Mouse (Mus musculus) CD4-positive, CD25-positive, alpha-beta regulatory T cell, adult 4 months (primary cell): ENCODE measurements around the gene Rnf103. TPM values are rescaled to one million over a fixed set of nuclear protein-coding genes. Genes with fewer than 3 reads are reported as not detected.
"Not testable (repeated sequence)": the region's sequence is repeated elsewhere in the genome, so short reads cannot be mapped to it uniquely, and the experiment has no call there.

Source experiments
- ATAC-seq: one replicate; pipeline ENCODE4 v1.8.0; 2017
- polyA plus RNA-seq, 2 experiments: library from polyadenylated mRNA; unstranded; fragments of 100-300 nt; shearing (Covaris generic); gene quantifications; one replicate each; pipeline ENCODE4 v1.2.1; 2017

Gene Rnf103
- polyA plus RNA-seq: 1 to 10 TPM; 2.9 to 5.7 TPM

GRCm38 (mm10) chr6:71493675-71494340 is at the start of gene Rnf103:
Gene Rnf103, plus strand, starts transcription at chr6:71493894.
- ATAC-seq: peak; percentile 83

DNA sequence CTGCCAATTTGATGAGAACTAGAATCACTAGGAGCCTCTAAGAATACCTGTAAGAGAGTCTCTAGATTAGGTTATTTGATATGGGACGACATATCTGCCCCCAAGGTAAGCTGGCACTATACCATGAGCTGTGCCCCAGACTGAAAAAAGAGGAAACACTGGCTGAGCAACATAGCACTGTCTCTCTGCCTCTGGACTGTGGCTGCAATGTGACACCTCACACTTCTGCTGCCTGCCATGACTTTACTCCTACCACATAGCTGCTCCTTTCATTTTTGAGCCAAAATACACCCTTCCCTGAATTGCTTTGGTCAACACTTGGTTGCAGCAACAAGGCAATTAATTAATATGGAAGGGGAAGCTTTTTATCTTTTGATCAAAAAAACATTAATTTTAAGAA is 48.9 kb upstream of the Rnf103 start:
- ATAC-seq: no peak

- no peak for ATAC-seq
Observed at GRCm38 (mm10) chr6:71445560-71445959, 48.1 kb upstream of the Rnf103 start.

DNA sequence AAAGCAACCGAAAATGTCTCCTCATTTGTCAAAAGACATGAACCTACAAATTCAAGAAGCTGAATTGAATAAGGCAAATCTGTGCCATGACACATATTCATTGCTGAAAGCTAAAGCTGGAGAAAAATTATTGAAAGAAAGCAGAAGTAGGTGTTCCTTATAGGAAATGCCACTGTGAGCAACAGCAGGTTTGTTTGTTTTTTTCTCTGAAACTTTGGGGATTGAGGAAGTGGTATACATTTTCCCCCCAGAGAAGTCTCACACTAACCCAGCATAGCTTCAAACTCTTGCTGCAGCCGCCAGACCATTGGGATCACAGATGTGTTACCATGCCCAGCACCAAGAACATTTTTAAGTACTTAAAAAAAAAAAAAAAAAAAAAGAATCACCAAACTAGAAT is 40.9 kb upstream of the Rnf103 start:
- ATAC-seq: no peak

DNA sequence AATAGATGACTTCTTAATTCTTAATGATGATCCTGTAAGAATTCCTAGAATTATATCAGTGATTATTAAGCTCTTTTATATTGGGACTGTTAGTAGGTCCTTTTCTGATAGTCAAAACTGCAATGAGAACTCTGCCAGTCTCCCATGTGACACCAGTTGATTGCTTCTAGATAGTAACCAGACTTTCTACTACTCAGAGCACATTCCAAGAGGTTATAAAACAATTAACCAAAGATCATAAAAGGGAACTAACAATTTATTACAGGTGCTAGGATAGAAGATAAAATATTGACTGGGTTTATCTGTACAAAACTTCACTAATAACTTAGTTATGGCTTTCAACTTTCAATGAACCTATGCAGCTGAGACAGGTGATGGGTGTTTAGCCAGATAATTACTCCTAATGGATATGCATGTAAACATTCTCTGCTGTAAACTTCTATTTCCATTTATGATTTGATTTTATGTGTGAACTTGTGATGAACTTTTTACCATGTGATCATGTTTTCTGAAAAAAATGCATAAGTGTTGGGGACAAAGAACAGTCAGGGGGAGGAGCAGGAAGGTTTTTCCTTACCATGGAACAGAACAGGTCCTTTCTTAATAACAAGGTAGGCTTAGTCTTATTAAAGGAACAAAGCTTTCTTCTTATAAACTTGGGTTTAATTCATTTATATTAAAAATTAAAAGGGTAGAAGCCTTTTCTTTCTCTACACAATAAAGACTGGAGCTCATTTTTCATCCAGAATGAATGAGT is 39.5 kb upstream of the Rnf103 start:
- ATAC-seq: not testable (repeated sequence)

DNA sequence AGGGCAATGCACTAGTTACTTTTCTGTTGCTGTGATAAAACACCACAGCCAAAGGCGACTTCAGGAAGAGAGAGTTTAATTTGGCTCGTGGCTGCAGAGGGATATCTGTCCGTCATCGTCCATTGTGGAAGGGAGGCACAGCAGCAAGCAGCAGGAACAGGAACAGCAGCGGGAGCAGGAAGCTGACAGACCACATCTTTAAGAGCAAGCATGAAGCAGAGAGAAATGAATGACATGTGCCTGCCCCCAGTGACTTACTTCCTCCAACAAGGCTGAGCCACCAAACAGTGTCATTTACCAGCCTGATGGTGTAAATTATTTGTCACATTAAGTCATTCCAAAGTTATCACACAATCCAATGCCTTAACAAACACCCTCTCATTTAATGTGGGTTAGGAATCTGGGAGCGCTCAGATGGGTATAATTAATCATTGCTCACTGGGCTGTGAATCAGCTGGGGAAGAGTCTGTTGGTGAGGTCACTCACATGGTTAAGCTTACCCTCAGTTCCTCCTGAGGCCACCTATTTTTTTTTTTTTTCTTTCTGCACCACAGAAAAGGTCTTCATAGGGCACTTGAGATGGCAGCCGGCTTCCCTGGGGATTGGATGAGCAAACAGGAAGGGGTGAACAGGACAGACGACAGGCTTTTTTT is 35.6 kb upstream of the Rnf103 start:
- ATAC-seq: no peak

GRCm38 (mm10) chr6:71465146-71465545 is 28.5 kb upstream of the Rnf103 start:
- ATAC-seq: no peak

- no peak for ATAC-seq
Observed at GRCm38 (mm10) chr6:71467766-71468165, 25.9 kb upstream of the Rnf103 start.

- no peak for ATAC-seq
Observed at GRCm38 (mm10) chr6:71469291-71469690, 24.4 kb upstream of the Rnf103 start.

- no peak for ATAC-seq
Observed at GRCm38 (mm10) chr6:71471830-71472520, 21.7 kb upstream of the Rnf103 start.

DNA sequence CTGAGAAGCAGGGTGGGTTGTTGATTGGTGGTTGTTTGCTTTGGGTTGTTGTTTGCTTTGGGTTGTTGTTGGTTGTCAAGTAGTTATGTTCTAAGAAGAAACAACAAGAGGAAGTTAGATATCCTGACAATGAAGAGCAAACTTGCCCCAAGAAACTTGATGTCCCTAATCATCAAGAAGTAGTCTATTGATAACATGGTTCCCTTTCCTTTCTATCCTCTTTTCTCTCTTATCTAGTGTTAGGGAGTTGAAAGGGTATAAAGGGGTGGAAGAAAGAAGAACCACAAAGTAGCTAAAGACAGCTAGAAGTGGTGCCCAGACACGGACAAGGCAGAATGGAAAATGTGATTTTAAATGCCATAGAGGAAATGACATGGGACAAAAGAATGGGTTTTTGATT is 20.9 kb upstream of the Rnf103 start:
- ATAC-seq: no peak

DNA sequence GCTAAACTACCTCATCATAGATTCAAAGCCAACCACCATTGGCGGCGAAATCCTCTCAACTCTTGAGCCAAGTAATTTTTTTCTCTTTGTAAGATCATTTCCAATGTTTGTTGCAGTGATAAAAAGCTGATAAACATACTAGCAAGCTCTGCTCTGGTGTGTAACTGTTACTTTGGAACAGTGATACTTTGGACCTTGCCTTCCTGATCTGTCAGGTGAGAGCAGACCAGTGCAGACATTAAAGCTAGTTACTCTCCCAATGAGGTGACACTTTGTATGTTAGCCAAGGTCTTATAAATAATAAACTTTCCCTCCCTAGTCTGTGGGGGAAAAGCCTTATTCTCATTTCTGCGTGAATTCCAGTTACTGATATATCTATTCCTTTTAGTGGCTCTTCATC is 18.1 kb upstream of the Rnf103 start:
- no peak for ATAC-seq

DNA sequence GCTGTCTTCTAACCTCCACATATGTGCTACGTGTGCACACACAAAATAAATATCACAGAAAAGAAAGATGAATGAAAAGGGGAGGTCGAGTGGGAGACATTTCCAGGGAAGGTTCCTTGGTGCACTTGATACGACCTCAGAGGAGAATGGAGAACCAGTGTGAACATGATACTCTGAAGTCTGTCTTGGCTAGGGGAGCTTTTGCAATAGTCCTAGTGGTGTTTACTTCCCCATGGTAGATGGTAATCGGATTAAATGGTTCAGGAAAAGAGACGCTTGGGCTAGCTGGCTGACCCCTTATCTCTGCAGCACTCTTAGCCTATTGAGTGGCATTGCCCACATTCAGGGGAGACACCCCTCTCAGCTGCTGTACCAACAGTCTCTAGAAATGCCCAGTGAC is 16.9 kb upstream of the Rnf103 start:
- no peak for ATAC-seq

DNA sequence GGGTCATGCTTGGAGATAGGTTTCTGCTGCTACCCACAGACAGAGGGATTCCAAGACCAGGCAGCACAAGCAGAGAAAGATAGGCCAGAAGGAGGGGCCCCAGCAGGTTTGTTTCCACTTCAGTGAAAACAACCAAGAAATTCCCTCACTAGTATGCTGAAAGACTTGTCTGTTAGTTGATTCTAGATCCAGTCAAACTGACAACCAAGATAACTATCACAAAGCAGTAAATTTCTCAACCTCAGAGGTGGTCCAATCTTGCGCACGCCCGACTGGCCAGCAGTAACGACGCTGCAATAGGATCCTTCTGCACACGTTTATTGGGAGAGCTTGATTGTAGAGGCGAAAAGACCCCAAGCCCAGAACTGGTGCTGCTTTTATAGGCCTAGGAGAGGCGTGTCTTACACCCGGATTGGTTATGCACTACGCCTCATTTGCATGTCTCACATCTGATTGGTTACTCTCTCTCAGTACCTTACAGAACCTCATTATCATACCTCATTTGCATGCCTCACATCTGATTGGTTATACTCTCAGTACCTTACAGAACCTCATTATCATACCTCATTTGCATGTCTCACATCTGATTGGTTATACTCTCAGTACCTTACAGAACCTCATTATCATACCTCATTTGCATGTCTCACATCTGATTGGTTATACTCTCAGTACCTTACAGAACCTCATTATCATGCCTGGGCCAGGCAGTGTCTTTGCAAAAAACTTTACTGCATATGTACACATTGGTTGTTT is 14.7 kb upstream of the Rnf103 start:
- ATAC-seq: not testable (repeated sequence)

- ATAC-seq: not testable (repeated sequence)
Observed at GRCm38 (mm10) chr6:71479588-71479987, 14.1 kb upstream of the Rnf103 start.

- ATAC-seq: no peak
Observed at GRCm38 (mm10) chr6:71480136-71480535, 13.6 kb upstream of the Rnf103 start.

- no peak for ATAC-seq
Observed at GRCm38 (mm10) chr6:71481136-71481535, 12.6 kb upstream of the Rnf103 start.

DNA sequence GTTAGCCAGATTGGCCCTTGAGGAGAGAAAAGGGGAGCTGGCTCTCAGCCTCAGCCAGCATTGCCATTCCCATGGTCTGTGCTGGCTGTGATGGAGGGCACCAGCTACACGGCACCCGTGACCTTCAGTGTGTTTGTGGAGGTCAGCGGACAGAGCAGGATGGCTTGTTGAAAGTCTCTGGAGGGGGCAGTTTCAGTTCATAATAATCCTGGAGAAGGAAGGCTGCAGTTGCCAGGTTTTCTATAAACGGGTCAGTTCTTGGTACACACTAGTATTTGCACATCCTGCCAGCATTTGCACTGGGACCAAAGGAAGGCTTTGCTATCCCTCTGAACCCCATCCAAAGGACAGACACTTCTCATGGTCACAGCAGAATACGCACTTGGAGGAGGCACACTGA is 8.4 kb upstream of the Rnf103 start:
- no peak for ATAC-seq

DNA sequence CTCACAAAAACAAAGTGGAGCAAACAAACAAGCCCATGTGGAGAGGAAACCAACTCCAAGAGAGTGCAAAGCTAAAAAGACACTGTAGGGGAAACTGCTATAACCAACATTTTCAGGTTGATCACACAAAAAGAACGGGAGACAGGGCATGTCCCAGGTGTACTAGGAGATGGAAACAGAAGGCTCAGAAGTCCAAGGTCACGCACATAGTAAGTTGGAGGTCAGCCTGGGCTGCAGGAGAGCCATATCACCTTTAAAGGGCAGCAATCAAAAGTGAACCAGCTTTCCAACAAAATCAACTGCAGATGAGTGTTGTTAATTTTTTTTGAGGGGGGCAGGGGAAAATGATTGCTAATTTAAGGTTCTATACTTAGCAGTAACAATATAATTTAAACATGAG is 7.5 kb upstream of the Rnf103 start:
- no peak for ATAC-seq

DNA sequence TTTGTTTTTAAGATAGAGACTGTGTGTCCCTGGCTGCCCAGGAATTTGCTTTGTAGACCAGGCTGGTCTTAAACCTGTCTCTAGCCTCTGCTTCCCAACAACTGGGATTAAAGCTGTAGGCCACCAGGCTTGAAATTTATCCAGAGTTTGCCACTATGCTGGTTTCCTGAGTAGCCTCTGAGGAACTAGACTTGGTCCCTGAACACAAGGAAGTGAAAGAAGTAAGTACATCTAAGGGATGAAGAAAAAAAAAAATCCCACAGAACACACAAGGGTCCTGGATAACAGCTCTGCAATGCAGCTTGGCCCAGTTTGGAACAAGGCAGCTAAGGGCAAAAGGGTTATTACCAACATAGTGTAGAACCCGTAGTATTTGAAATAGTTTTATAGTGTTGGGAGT is 6.8 kb upstream of the Rnf103 start:
- ATAC-seq: no peak

DNA sequence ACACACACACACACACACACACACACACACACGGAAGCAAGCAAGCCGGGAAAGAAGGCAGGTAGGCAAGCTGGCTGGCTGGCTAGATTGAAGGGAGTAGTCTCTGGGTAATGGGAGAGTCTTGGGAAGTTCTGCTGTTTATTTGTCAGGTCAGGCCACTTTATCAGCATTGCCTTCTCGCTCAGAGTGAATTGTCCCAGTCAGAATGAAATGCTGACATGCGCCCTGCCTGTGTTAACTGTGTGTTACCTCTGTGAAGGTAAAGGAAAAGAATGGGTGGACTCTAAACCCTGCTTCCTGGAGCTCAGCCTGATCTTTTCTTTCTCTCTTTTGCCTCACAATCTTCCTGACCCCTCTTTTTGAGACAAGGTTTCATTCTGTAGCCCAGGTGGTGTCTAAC is 5.7 kb upstream of the Rnf103 start:
- no peak for ATAC-seq

GRCm38 (mm10) chr6:71492136-71492535 is 1.6 kb upstream of the Rnf103 start:
- ATAC-seq: no peak
